Mouse (Mus musculus) forebrain, postnatal 0 days (tissue): ENCODE measurements at regions not wholly inside any gene's neighbourhood (a gene's known extent, or its start where the extent isn't known, plus 50 kb on each side); places are given as distances from the start of the nearest gene placed in this dataset.

ENCODE experiments used
- ATAC-seq: fragments of 200-750 bp; cut with Nextera tagmentation; 2 replicates; pipeline ENCODE4 v1.8.0; 2017; ENCODE audit warnings: mild to moderate bottlenecking, moderate library complexity
- DNase-seq: peaks from one replicate; pipeline ENCODE4 v3.0.0-alpha.2; 2015
- H3K27ac ChIP-seq: fragments of 300-500 bp; sonication (generic); 2 replicates; pipeline ENCODE4 v1.5.1; 2014; ENCODE audit warnings: low read depth, mild to moderate bottlenecking, antibody characterized with exemption, low read length, moderate library complexity, mixed read lengths
- H3K27me3 ChIP-seq: fragments of 300-500 bp; sonication (generic); 2 replicates; pipeline ENCODE4 v1.6.1; 2014; ENCODE audit warnings: mild to moderate bottlenecking, low read length, mixed read lengths; ENCODE audit not compliant: insufficient read depth
- H3K36me3 ChIP-seq: fragments of 300-500 bp; sonication (generic); 2 replicates; pipeline ENCODE4 v1.6.1; 2014; ENCODE audit warnings: mild to moderate bottlenecking, moderate library complexity; ENCODE audit not compliant: insufficient read depth
- H3K4me1 ChIP-seq: fragments of 300-500 bp; sonication (generic); 2 replicates; pipeline ENCODE4 v1.6.1; 2014; ENCODE audit warnings: antibody characterized with exemption; ENCODE audit not compliant: insufficient read depth
- H3K4me2 ChIP-seq: fragments of 300-500 bp; sonication (generic); 2 replicates; pipeline ENCODE4 v1.6.1; 2014; ENCODE audit warnings: low read depth, mild to moderate bottlenecking, moderate library complexity
- H3K4me3 ChIP-seq: fragments of 300-500 bp; sonication (generic); 2 replicates; pipeline ENCODE4 v1.5.1; 2014; ENCODE audit warnings: low read depth, low read length, mixed read lengths
- H3K9ac ChIP-seq: fragments of 300-500 bp; sonication (generic); 2 replicates; pipeline ENCODE4 v1.6.1; 2014; ENCODE audit warnings: mild to moderate bottlenecking
- H3K9me3 ChIP-seq: fragments of 300-500 bp; sonication (generic); 2 replicates; pipeline ENCODE4 v1.6.1; 2016; ENCODE audit warnings: low read length
- CTCF ChIP-seq: sonication (generic); IDR thresholded peaks from 2 replicates; pipeline ENCODE4 v1.5.1; 2016; ENCODE audit warnings: antibody characterized with exemption, control low read depth, low read depth
- WGBS: fragments of 180-500 bp; shearing (Covaris S2); extraction: QIAGEN DNeasy Blood & Tissue Kit; methylation state at CpG from one replicate; pipeline ENCODE4 v1.1.7; 2014; 5-methylcytosine and 5-hydroxymethylcytosine counted together

DNA sequence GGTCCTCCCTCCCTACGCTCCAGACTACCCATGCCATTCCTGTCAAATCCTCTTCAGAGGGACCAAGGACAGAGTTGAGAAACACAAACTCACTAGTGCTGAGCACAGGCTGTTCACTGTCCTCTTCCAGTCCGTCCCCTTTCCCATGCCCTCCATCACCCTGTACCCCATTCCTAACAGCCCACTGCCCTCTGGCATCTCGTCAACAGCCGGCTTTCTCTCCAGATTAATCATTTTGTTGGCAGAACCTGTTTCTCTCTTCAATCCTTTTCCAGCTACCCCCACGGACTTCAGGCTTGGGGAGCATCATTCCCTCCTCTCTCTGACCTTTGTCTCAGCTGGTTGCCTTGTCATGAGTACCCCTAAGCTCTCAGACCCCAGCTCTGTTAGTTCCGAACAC, 99.2 kb upstream of the Grik3 start:
- 68% methylated on average over 6 of the region's 6 CpGs for WGBS

DNA sequence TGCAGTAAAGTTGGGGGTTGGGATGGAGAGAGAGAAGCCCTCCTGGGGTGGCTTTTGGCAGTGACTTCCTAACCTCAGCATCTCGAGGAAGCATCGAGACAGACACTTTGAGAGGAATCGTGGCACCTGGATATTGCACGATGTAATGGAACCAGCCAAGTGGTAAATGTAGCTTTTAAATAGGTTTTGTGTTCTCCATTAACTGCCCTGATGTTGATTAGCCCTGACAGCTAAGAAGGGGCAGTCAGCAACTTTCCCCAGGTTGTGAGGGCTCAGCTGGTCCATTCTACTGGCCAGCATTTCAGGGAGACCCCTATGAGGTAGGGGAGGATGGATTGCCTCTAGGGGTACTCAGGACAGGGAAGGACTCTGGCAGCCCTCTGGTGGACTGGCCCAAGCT, 104.7 kb upstream of the Grik3 start:
- no peaks in the 10 kb centered on the region for H3K36me3 ChIP-seq
- no peaks in the 10 kb centered on the region for H3K4me1 ChIP-seq
- H3K27ac ChIP-seq: no peak overlapping the region
- H3K9me3 ChIP-seq: no peaks in the 10 kb centered on the region
- H3K4me2 ChIP-seq: no peak overlapping the region
- no peak overlapping the region for H3K4me3 ChIP-seq
- TF ChIP-seq CTCF: no peak
- H3K27me3 ChIP-seq: no peaks in the 10 kb centered on the region
- H3K9ac ChIP-seq: no peak overlapping the region
- DNase-seq (no peak), ATAC-seq (no peak)
- WGBS: 57% methylated on average over 4 of the region's 4 CpGs

More for the DNA sequence above, 99.2 kb upstream of the Grik3 start:
- Histone ChIP-seq H3K9me3 (no peaks in the 10 kb centered on the region), H3K9ac (no peak overlapping the region), H3K4me1 (no peaks in the 10 kb centered on the region; the same call in 1 of the 2 replicates), H3K27ac (no peak overlapping the region), H3K36me3 (no peaks in the 10 kb centered on the region), H3K4me3 (no peak overlapping the region), H3K27me3 (no peaks in the 10 kb centered on the region), H3K4me2 (no peak overlapping the region)
- TF ChIP-seq CTCF: no peak
- DNase-seq (no peak), ATAC-seq (no peak)

DNA sequence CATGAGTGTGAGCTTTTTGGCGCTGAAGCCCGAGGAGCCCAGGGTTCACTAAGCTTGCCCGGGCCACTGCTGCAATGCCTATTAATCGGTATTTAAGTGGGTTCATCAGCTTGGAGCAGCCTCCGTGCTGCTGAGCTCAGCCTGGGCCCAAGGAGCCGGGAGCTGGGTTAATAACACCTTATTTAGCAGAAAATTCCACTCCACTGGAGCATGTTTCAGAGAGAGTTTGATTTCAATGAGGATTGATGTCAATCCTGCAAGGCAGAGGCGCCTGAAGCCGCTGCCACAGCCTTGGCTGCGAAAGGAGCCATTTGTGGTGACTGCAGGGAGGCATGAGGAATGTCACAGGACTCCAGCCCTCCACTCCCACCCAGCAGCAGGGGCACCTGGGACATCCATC, 126.5 kb upstream of the Grik3 start:
- H3K4me1 ChIP-seq: no peaks in the 10 kb centered on the region
- WGBS: 36% methylated on average over 9 of the region's 9 CpGs
- no peak overlapping the region for H3K27ac ChIP-seq
- no peak overlapping the region for H3K9ac ChIP-seq
- H3K4me3 ChIP-seq: no peak overlapping the region
- DNase-seq (no peak), ATAC-seq (no peak)
- no peaks in the 10 kb centered on the region for H3K9me3 ChIP-seq
- TF ChIP-seq CTCF: no peak
- H3K27me3 ChIP-seq: no peaks in the 10 kb centered on the region
- H3K36me3 ChIP-seq: no peaks in the 10 kb centered on the region
- H3K4me2 ChIP-seq: no peak overlapping the region

DNA sequence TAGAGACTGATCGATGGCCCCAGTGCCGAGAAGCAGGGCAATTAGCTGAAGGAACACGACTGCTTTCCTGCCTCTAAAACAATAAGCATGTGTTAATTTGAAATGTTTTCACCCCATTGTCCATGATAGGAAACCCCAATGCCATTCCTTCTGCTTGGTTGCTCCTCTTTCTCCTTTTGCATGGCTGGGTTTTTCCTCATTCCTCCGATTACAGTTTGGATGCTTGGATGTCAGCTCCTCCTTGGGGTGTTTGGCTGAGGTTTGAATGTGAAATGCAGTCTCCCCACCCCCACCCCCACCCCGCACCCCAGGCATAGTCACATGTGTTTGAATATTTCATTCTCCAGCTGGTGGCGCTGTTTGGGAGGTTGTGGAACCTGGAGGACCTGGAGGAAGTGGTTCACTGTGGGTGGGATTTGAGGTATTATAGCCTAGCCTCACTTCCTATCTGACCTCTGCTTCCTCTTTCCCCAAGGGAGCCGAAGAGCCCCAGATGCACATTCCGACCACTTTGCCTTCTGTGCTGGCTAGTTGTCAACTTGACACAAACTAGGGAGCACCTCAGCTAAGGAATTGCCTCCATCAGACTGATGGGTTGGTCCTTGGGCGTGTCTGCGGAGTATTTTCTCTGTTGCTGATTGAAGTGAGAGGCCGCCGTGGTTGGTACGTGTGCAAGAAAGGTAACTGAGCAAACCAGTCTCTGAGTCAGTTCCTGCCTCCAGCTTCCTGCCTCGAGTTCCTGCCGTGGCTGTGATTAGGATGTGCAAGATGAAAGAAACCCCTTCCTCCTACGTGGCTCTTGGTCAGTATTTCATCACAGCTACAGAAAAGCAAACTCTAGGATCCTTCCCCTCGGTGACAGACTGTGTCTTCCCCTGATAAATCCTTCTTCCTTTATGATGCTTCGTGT, 128.6 kb upstream of the Grik3 start:
- ATAC-seq (no peak), DNase-seq (no peak)
- Histone ChIP-seq H3K4me1 (no peaks in the 10 kb centered on the region), H3K4me2 (no peak overlapping the region), H3K36me3 (no peaks in the 10 kb centered on the region), H3K27ac (no peak overlapping the region), H3K27me3 (no peaks in the 10 kb centered on the region), H3K9ac (no peak overlapping the region), H3K9me3 (no peaks in the 10 kb centered on the region), H3K4me3 (no peak overlapping the region)
- TF ChIP-seq CTCF: no peak
- 65% methylated on average over 18 of the region's 18 CpGs for WGBS

DNA sequence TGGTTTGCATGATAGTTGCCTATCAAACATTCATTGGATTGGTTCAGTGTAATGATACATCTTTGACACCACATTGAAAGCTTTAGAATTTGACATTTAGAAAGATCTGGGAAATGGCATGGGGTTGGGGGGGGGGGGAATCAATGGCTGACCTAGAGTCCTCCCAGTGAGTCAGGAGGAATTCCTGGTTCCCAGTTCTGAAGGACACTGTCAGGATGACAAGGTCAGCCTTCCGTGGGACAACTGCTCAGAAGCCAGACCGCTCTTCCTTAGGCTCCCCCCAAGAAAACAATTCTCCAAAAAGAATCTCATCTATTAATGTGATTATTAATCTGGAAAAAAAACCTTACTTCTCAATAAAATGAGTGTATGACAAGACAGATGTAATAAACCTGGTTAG, 132.1 kb upstream of the Grik3 start:
- ATAC-seq (no peak), DNase-seq (no peak)
- no peak for TF ChIP-seq CTCF
- no peaks in the 10 kb centered on the region for H3K9me3 ChIP-seq
- H3K27ac ChIP-seq: no peak overlapping the region
- 93% methylated on average over 2 of the region's 2 CpGs for WGBS
- H3K36me3 ChIP-seq: no peaks in the 10 kb centered on the region
- no peak overlapping the region for H3K9ac ChIP-seq
- H3K4me3 ChIP-seq: no peak overlapping the region
- H3K27me3 ChIP-seq: no peaks in the 10 kb centered on the region
- no peak overlapping the region for H3K4me2 ChIP-seq
- no peaks in the 10 kb centered on the region; the same call in 1 of the 2 replicates for H3K4me1 ChIP-seq

DNA sequence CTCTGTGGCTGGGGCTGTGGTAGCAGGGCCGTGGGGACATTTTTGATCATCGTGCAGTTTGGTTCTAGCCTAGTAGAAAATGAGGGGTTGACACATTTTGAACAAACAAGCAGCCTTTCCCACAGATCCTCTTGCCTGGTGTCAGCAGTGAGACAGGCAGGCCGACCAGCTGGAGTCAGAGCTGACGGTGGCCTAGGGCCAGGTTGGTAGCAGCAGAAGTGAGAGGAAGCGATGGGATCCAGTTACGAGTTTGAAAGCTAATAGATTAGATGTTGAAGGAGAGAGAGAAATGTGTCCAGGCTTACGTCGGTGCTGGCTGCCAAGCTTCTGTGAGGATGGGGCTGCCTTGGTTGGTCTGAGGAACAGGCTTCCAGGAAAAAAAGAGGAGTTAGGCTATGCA, 134.1 kb upstream of the Grik3 start:
- no peak for TF ChIP-seq CTCF
- no peaks in the 10 kb centered on the region for H3K36me3 ChIP-seq
- 27% methylated on average over 8 of the region's 8 CpGs for WGBS
- H3K4me2 ChIP-seq: no peak overlapping the region
- no peak overlapping the region for H3K9ac ChIP-seq
- peak; percentile 84 for DNase-seq
- peak overlapping the region; percentile 30; the same call in 1 of the 2 replicates for H3K27ac ChIP-seq
- H3K9me3 ChIP-seq: no peaks in the 10 kb centered on the region
- no peaks in the 10 kb centered on the region for H3K27me3 ChIP-seq
- H3K4me1 ChIP-seq: no peaks in the 10 kb centered on the region; the same call in 1 of the 2 replicates
- H3K4me3 ChIP-seq: no peak overlapping the region
- ATAC-seq: peak; percentile 92

DNA sequence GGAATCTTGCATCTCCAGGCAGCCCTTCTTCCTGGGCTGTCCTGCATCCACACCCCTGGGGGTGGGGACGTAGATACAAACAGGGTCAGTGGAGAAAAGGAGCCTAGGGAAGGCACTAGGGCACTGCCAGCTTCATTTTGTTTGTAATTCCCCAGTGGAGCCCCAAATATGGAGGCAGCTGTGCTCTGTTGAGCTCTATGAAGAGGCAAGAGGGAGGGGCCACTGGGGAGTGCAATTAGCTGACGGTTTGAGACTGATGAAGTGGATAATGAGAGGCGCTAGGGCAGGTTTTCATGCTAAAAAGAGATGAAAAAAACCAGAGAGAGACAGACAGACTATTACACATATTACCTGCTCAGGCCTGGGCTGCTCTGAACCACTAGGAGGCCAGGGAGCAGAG, 135.8 kb upstream of the Grik3 start:
- Histone ChIP-seq H3K4me1 (no peaks in the 10 kb centered on the region; the same call in 1 of the 2 replicates), H3K4me3 (no peak overlapping the region), H3K4me2 (no peak overlapping the region), H3K27ac (no peak overlapping the region), H3K27me3 (no peaks in the 10 kb centered on the region), H3K36me3 (no peaks in the 10 kb centered on the region), H3K9me3 (no peaks in the 10 kb centered on the region), H3K9ac (no peak overlapping the region)
- TF ChIP-seq CTCF: no peak
- 28% methylated on average over 3 of the region's 3 CpGs for WGBS
- ATAC-seq (peak; percentile 38; the same call in 1 of the 2 replicates), DNase-seq (no peak)
